Mouse (Mus musculus) gastrocnemius, postnatal 25 days (tissue): ENCODE results near the gene Optc. TPM values are rescaled to one million over a fixed set of nuclear protein-coding genes. Genes with fewer than 3 reads are reported as not detected.

Experiments
- DNase-seq: peaks from one replicate; pipeline ENCODE4 v3.0.0; 2022
- long read RNA-seq, 2 experiments: library from polyadenylated mRNA; stranded (forward); transcript quantifications; one replicate each; pipeline ENCODE4 v2.0.0; 2021
- total RNA-seq, 2 experiments: library from RNA; stranded (reverse); gene quantifications; 1 replicate in 1 of 2; 2 replicates in 1 of 2; pipeline ENCODE4 v1.2.3; 2021

Gene Optc
- total RNA-seq, result under 1 TPM in 1 of 2 experiments, not detected in 1; 0.75 TPM
- long read RNA-seq, experiment 1, result 0 reads
- long read RNA-seq, experiment 2, result 0 reads

- DNase-seq, result peak; percentile 41
Measured at GRCm38 (mm10) chr1:133907949-133908658, at the start of gene Optc. Gene Optc (minus strand): TSS chr1:133907999.

- no peak for DNase-seq
Measured at GRCm38 (mm10) chr1:133954009-133954408, 46.2 kb upstream of the Optc start.

- DNase-seq, result peak; percentile 77
Measured at GRCm38 (mm10) chr1:133953261-133953742, 45.5 kb upstream of the Optc start.

GRCm38 (mm10) chr1:133951598-133951997, 43.8 kb upstream of the Optc start:
- no peak for DNase-seq

- DNase-seq, result no peak
Measured at GRCm38 (mm10) chr1:133950061-133950782, 42.4 kb upstream of the Optc start.

- no peak for DNase-seq
Measured at GRCm38 (mm10) chr1:133945106-133945505, 37.3 kb upstream of the Optc start.

- DNase-seq, result no peak
Measured at GRCm38 (mm10) chr1:133941904-133942303, 34.1 kb upstream of the Optc start.

GRCm38 (mm10) chr1:133941158-133941860, 33.5 kb upstream of the Optc start:
- no peak for DNase-seq

GRCm38 (mm10) chr1:133940481-133941092, 32.8 kb upstream of the Optc start:
- DNase-seq, result no peak

GRCm38 (mm10) chr1:133939708-133940107, 31.9 kb upstream of the Optc start:
- DNase-seq, result no peak

- DNase-seq, result no peak
Measured at GRCm38 (mm10) chr1:133936169-133936568, 28.4 kb upstream of the Optc start.

GRCm38 (mm10) chr1:133934354-133934963, 26.7 kb upstream of the Optc start:
- DNase-seq, result peak; percentile 53

GRCm38 (mm10) chr1:133933301-133934195, 25.7 kb upstream of the Optc start:
- no peak for DNase-seq

- no peak for DNase-seq
Measured at GRCm38 (mm10) chr1:133929980-133930379, 22.2 kb upstream of the Optc start.

GRCm38 (mm10) chr1:133925223-133925622, 17.4 kb upstream of the Optc start:
- no peak for DNase-seq

GRCm38 (mm10) chr1:133924141-133924875, 16.5 kb upstream of the Optc start:
- no peak for DNase-seq

- DNase-seq, result no peak
Measured at GRCm38 (mm10) chr1:133923071-133923470, 15.3 kb upstream of the Optc start.

- DNase-seq, result peak; percentile 64
Measured at GRCm38 (mm10) chr1:133921304-133921751, 13.5 kb upstream of the Optc start, which contains the start of gene Prelp. Gene Prelp (minus strand): TSS chr1:133921414.

GRCm38 (mm10) chr1:133920876-133921275, 13.1 kb upstream of the Optc start:
- no peak for DNase-seq

GRCm38 (mm10) chr1:133920401-133920800, 12.6 kb upstream of the Optc start:
- no peak for DNase-seq
